Mouse (Mus musculus) spleen, adult 2 months (tissue): ENCODE measurements around the gene Pttg1ip.

ENCODE experiments used
- CTCF ChIP-seq: fragments of 200-500 bp; IDR thresholded peaks from 2 replicates; pipeline ENCODE4 v1.5.1; 2011; ENCODE audit warnings: mild to moderate bottlenecking, inconsistent platforms; ENCODE audit not compliant: insufficient read depth, insufficient read length, insufficient replicate concordance; ENCODE audit errors: extremely low read depth
- POLR2A ChIP-seq: fragments of 200-500 bp; IDR thresholded peaks from 2 replicates; pipeline ENCODE4 v1.6.1; 2011; ENCODE audit warnings: low read depth, low read length, inconsistent platforms

GRCm38 (mm10) chr10:77624570-77624995, 43.1 kb downstream of the Pttg1ip start:
- TF ChIP-seq POLR2A (no peak), CTCF (no peak)
